Mouse (Mus musculus) gastrocnemius, postnatal 36 days (tissue): ENCODE measurements around the gene Fkbp15. TPM values are rescaled to one million over a fixed set of nuclear protein-coding genes. Genes with fewer than 3 reads are reported as not detected.

Source experiments
- DNase-seq, 2 experiments: peaks; one replicate each; pipeline ENCODE4 v3.0.0; 2022
- intact Hi-C: fragments of 180-260 bp; cut with DNase I; formaldehyde crosslinking; loops from one replicate; pipeline ENCODE4 v1.15.1; 2025
- total RNA-seq, 2 experiments: library from RNA; stranded (reverse); gene quantifications; 2 replicates each; pipeline ENCODE4 v1.2.3; 2021

Gene Fkbp15
- total RNA-seq, 2 experiments from 2014 or later: 11.4 to 11.6 TPM

- intact Hi-C loops: no loop called here
- no peak for DNase-seq
These were observed 13.3 kb upstream of the Fkbp15 start for GRCm38 (mm10) chr4:62373668-62374067.

DNA sequence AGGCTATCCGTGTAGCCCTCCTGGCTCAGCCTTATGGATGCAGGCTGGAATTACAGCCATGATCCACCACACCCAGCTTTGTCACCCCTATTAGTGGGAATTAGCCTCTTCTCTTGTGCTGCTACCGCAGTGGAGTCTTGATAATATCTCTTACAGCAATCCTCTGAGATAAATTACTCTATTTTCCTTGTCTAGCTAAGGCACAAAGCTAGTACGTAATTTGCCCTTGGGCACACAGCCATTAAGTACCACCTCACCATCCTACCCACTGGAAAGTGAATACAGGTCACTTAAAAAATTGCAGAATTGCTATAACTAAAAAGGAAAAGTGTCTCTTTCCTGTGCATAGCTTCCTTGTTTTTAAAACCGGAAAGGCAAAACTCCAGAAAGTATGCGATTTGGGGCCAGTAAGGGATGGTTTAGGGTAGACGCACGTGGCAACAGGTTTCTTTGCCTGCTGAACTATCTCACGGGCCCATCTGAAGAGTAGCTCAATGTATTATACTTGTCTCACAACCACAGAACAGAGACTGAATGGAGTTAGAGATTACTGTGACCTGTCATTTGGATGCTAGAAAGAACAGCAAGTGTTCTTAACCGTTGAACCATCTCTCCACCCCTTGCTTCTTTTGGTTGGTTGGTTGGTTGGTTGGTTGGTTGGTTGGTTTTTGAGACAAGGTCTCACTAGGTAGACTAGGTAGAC, 12.6 kb upstream of the Fkbp15 start:
- no peak for DNase-seq
- intact Hi-C loops: no loop called here

DNA sequence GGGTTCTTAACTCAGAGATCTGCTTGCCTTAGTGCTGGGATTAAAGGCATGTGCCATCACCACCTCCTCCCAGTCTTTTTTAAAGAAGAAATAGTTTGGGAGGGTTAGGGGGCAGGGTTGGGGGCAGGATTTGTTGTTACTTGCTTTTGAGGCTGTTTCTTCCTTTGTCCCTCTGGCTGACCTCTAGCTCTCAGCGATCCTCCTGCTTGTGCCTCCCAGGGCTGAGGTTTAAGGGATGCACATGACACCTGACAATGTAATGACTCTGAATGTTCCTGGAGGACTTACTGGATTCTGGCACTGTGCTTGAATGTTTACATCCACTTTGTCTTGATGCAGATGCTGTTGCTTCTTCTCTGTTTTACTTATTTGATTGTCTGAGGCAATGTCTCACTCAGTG, 12.1 kb upstream of the Fkbp15 start:
- intact Hi-C loops: no loop called here
- DNase-seq: no peak

GRCm38 (mm10) chr4:62369091-62369490, 8.7 kb upstream of the Fkbp15 start:
- DNase-seq: no peak
- intact Hi-C loops: no loop called here

GRCm38 (mm10) chr4:62367586-62367985, 7.2 kb upstream of the Fkbp15 start:
- intact Hi-C loops: no loop called here

DNA sequence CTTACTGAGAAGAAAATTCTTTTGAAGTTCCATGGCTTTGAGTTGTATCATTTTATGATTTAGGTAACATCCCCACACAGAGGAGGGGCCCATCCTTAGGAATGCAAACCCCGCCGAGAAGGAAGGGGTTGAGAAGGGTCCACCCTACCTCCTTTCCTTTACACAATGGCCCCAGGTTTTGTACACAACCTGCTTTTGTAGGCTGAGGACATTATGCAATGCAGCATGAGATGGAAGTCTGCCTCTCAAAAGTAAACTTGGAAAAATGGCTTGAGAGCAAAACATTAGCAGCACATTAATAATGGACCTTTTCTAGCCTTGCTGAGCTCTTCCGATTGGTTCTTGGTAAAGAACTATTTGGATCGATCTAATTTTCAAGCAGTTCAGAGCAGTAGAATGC, 5.9 kb upstream of the Fkbp15 start:
- no peak for DNase-seq
- intact Hi-C loops: no loop called here

More at GRCm38 (mm10) chr4:62367586-62367985, 7.2 kb upstream of the Fkbp15 start:
- no peak for DNase-seq

- DNase-seq: no peak
- intact Hi-C loops: loop anchor here (5.0 kb wide), 1 partner anchor 38 kb away; no protein-coding TSS in a partner anchor
These were observed 4.0 kb upstream of the Fkbp15 start for GRCm38 (mm10) chr4:62364299-62364698.

DNA sequence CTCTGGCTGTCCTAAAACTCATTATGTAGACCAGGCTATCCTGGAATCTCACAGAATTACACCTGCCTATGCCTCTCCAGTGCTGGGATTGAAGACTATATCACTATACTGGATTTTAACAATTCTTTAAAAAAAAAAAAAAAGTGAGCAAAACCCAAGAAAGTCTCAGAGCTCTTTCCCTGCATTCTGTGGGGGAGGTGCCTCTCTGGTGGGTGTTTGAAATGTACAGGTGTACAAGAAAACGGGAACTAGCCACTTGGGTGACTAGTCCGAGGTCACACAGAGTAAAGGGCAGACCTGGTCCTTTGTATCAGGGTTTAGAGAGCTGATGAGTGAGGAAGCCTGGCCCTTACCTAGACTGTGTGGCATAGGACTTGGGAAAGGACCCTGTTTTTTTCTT, 2.1 kb upstream of the Fkbp15 start:
- intact Hi-C loops: loop anchor here (5.0 kb wide), 1 partner anchor 40 kb away; no protein-coding TSS in a partner anchor
- DNase-seq: no peak

GRCm38 (mm10) chr4:62361997-62362396, 1.6 kb upstream of the Fkbp15 start:
- intact Hi-C loops: loop anchor here (5.0 kb wide), 1 partner anchor 40 kb away; no protein-coding TSS in a partner anchor
- no peak for DNase-seq

- DNase-seq: no peak
- intact Hi-C loops: loop anchor here (5.0 kb wide), 1 partner anchor 41 kb away; no protein-coding TSS in a partner anchor
These were observed 1.2 kb upstream of the Fkbp15 start for GRCm38 (mm10) chr4:62361571-62361970.

GRCm38 (mm10) chr4:62360805-62361455, 582 bp upstream of the Fkbp15 start:
- no peak for DNase-seq
- intact Hi-C loops: loop anchor here (5.0 kb wide), 1 partner anchor 41 kb away; no protein-coding TSS in a partner anchor

DNA sequence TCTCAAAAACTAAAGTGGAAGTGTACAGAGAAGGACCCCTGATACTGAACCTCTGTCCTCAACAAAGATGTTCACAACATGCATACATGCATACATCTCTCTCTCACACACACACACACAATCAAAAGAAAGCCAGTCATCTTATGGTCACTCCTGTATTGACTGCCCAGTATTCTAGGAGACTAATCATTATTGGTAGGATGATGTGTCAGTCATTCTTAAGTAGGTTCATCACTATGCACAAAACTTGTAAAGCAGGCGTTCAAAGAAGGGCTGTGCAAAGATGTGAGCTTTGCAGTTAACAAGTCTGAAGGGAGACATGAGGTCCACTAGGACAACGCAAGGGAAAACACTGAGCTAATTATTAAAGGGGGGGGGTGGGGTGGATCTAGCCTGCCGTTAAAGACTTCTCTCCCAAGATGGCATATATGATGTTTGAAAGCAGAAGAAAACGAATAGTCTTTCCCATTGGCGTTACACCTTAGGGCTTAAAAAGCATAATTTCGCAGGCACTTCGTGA, 1.0 kb downstream of the Fkbp15 start:
- DNase-seq: no peak
- intact Hi-C loops: no loop called here

DNA sequence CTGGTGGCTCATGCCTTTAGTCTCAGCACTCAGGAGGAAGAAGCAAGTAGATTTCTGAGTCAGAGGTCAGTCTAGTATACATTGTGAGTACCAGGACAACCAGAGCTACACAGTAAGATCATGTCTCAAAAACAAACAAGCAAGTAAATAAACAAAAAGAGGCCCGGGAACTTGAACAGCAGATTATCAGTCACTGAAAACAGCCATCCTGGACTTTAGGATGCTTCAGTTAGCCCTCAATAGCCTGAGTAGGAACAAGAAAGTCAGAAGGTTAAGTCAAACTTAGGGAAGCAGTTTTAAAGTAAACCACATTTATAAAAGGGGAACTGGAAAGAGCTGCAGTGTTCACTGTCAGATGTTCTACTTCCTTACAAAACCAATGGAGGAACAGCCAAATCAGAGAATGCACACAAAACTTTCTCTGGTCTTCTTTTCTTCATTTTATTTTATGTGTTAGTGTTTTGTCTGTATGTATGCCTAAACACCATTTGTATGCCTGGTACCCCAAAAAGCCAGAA, 2.7 kb downstream of the Fkbp15 start:
- intact Hi-C loops: no loop called here
- no peak for DNase-seq

- intact Hi-C loops: no loop called here
- DNase-seq: no peak
These were observed 11.0 kb downstream of the Fkbp15 start for GRCm38 (mm10) chr4:62349371-62349770.

GRCm38 (mm10) chr4:62348329-62348705, 12.0 kb downstream of the Fkbp15 start:
- no peak for DNase-seq
- intact Hi-C loops: no loop called here

DNA sequence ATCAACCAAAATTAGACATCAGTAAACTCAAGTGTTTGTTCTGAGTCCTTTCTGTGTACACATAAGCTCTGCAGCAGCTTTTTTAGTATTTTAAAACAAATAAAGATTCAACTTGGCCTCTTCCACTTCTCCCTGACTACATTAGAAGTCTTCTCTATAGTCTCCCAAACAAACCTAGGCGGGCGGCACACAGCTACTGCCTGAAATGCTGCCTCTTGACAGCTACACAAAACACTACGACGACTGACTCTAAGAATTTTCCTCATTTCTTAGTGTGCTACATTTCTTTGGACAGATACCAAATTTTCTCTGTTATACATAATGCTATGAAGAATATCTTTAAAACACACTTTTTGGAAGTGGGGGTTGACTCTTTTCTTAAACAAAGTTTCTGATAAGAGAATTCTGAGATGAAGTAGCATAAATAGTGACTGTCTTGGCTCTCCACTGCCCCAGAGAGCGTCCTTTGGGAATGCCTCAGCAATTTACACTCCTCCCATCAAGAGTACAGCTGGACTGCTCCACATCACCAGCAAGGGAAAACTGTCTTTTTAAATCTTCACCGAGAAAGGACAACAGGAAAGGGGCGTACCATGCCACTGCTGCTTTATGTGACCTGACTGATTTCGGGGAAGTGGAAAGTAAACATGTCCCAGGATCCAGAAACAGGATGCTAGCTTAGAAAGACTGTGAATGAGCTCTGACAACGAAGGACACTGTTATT, 12.6 kb downstream of the Fkbp15 start:
- intact Hi-C loops: no loop called here
- no peak for DNase-seq

GRCm38 (mm10) chr4:62345827-62346226, 14.5 kb downstream of the Fkbp15 start:
- intact Hi-C loops: no loop called here
- DNase-seq: no peak

DNA sequence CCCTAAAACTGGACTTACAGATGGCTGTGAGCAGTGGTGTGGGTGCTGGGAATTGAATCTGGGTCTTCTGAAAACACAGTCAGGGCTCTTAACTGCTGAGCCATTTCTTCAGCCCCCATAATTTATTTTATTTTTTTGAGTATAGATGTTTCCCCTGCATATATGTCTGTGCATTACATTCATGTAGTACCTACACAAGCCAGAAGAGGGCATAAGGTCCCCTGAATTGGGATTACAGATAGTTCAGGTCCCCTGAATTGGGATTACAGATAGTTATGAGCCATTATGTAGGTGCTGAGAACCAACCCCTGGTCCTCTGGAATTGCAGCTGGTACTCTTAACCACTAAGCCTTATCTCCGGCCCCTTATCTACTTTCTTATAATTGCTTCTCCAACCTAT, 16.3 kb downstream of the Fkbp15 start:
- intact Hi-C loops: loop anchor here (5.0 kb wide), 2 partner anchors 63 to 163 kb away; partner anchors contain the start of genes Cdc26 and Prpf4
- DNase-seq: no peak

DNA sequence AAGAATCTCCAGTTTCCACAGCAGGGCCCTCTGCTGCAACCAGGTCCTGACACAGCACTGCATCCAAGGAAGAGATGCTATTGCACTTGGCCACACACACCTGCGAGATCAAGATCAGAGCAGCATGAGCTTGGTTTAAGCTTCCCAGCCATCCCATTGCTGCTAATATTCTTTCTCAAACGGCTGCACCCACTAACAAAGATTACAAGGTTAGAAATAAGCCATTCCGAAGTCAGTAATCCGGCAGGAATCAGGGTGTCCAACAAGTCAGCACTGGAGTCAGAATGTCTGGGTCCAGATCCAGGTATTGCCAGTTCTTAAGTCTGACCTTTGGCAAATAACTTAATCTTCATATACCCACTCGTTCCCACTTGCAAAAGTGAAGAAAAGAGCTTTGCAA, 21.8 kb downstream of the Fkbp15 start:
- no peak for DNase-seq
- intact Hi-C loops: no loop called here

- intact Hi-C loops: no loop called here
- DNase-seq: no peak
These were observed 28.4 kb downstream of the Fkbp15 start for GRCm38 (mm10) chr4:62331977-62332376.
